Mouse (Mus musculus) MEL (cell line): ENCODE measurements around the gene Ccnd1. TPM values are rescaled to one million over a fixed set of nuclear protein-coding genes. Genes with fewer than 3 reads are reported as not detected.

Source experiments
- DNase-seq: peaks from one replicate; pipeline ENCODE4 v3.0.0; 2011; ENCODE audit warnings: low read depth, low spot score
- H3K27ac ChIP-seq: 2 replicates; pipeline ENCODE4 v1.5.1; 2012; ENCODE audit warnings: low read depth, mild to moderate bottlenecking, control low read depth, low read length, moderate library complexity; ENCODE audit not compliant: control insufficient read depth
- H3K27me3 ChIP-seq, 2 experiments: fragments of 150-350 bp in 1 of 2; sonication (generic) in 1 of 2; 2 replicates each; pipeline ENCODE4 v1.6.1; 2012; ENCODE audit warnings: low read length in 2 of 2, mild to moderate bottlenecking in 2 of 2, improper control_type of control experiment in 1 of 2, moderate library complexity in 1 of 2; ENCODE audit not compliant: insufficient read depth in 2 of 2, control insufficient read depth in 1 of 2
- H3K36me3 ChIP-seq, 2 experiments: 2 replicates each; pipeline ENCODE4 v1.6.1; 2012 to 2014; ENCODE audit warnings: low read length in 2 of 2, improper control_type of control experiment in 1 of 2, inconsistent platforms in 1 of 2, mild to moderate bottlenecking in 1 of 2; ENCODE audit not compliant: insufficient read depth in 2 of 2, control insufficient read depth in 1 of 2
- H3K4me1 ChIP-seq, 2 experiments: fragments of 150-350 bp in 1 of 2; sonication (generic) in 1 of 2; 2 replicates each; pipeline ENCODE4 v1.6.1; 2012; ENCODE audit warnings: low read length in 2 of 2, improper control_type of control experiment in 1 of 2, mild to moderate bottlenecking in 1 of 2; ENCODE audit not compliant: insufficient read depth in 2 of 2, control insufficient read depth in 1 of 2
- H3K4me3 ChIP-seq, 2 experiments: fragments of 150-350 bp in 1 of 2; sonication (generic) in 1 of 2; 2 replicates each; pipeline ENCODE4 v1.5.1; 2012; ENCODE audit warnings: low read depth in 2 of 2, low read length in 2 of 2, mild to moderate bottlenecking in 2 of 2, moderate library complexity in 2 of 2, control low read depth in 1 of 2, improper control_type of control experiment in 1 of 2; ENCODE audit not compliant: control insufficient read depth in 1 of 2, insufficient read depth in 1 of 2
- H3K79me2 ChIP-seq: 2 replicates; pipeline ENCODE4 v1.6.1; 2012; ENCODE audit warnings: mild to moderate bottlenecking, low read length, moderate library complexity; ENCODE audit not compliant: control insufficient read depth, poor library complexity, insufficient read depth
- H3K9ac ChIP-seq: 2 replicates; pipeline ENCODE4 v1.6.1; 2012; ENCODE audit warnings: low read depth, mild to moderate bottlenecking, control low read depth, low read length, moderate library complexity; ENCODE audit not compliant: control insufficient read depth, poor library complexity, severe bottlenecking
- H3K9me3 ChIP-seq: fragments of 150-350 bp; sonication (generic); replicated peaks from 2 replicates; pipeline ENCODE4 v1.6.1; 2012; ENCODE audit warnings: mild to moderate bottlenecking, low read length, improper control_type of control experiment, moderate library complexity; ENCODE audit not compliant: insufficient read depth
- EP300 ChIP-seq, 2 experiments: IDR thresholded peaks; 2 replicates each; pipeline ENCODE4 v1.6.1; 2011; ENCODE audit warnings: improper control_type of control experiment in 2 of 2, low read length in 2 of 2, low read depth in 1 of 2, mild to moderate bottlenecking in 1 of 2
- GATA1 ChIP-seq: IDR thresholded peaks from 2 replicates; pipeline ENCODE4 v1.6.1; 2011; ENCODE audit warnings: low read depth, low read length, improper control_type of control experiment
- HCFC1 ChIP-seq: IDR thresholded peaks from 2 replicates; pipeline ENCODE4 v1.6.1; 2012; ENCODE audit warnings: low read depth, mild to moderate bottlenecking, inconsistent platforms, low read length, improper control_type of control experiment, moderate library complexity
- JUND ChIP-seq: IDR thresholded peaks from 2 replicates; pipeline ENCODE4 v1.6.1; 2011; ENCODE audit warnings: low read depth, mild to moderate bottlenecking, improper control_type of control experiment, low read length
- MAFK ChIP-seq: IDR thresholded peaks from 2 replicates; pipeline ENCODE4 v1.6.1; 2011; ENCODE audit warnings: low read depth, mild to moderate bottlenecking, low read length, improper control_type of control experiment, borderline replicate concordance
- MAX ChIP-seq: IDR thresholded peaks from 2 replicates; pipeline ENCODE4 v1.6.1; 2011; ENCODE audit warnings: low read length, improper control_type of control experiment
- MXI1 ChIP-seq: IDR thresholded peaks from 2 replicates; pipeline ENCODE4 v1.6.1; 2011; ENCODE audit warnings: mild to moderate bottlenecking, low read depth, low read length, improper control_type of control experiment
- MYC ChIP-seq: IDR thresholded peaks from 2 replicates; pipeline ENCODE4 v1.6.1; 2011; ENCODE audit warnings: low read depth, mild to moderate bottlenecking, low read length, improper control_type of control experiment, moderate library complexity
- NELFE ChIP-seq: IDR thresholded peaks from 2 replicates; pipeline ENCODE4 v1.6.1; 2011; ENCODE audit warnings: low read depth, low read length, improper control_type of control experiment
- NRF1 ChIP-seq: IDR thresholded peaks from 2 replicates; pipeline ENCODE4 v1.6.1; 2014; ENCODE audit warnings: low read depth, mild to moderate bottlenecking, inconsistent platforms, low read length, improper control_type of control experiment, moderate library complexity; ENCODE audit not compliant: poor library complexity, insufficient read depth, severe bottlenecking
- POLR2A ChIP-seq, 2 experiments: IDR thresholded peaks; 2 replicates each; pipeline ENCODE4 v1.6.1; 2011 to 2012; ENCODE audit warnings: low read length in 2 of 2, mild to moderate bottlenecking in 2 of 2, control low read depth in 1 of 2, improper control_type of control experiment in 1 of 2, low read depth in 1 of 2, moderate library complexity in 1 of 2; ENCODE audit not compliant: control insufficient read depth in 1 of 2, insufficient read depth in 1 of 2, poor library complexity in 1 of 2
- POLR2AphosphoS2 ChIP-seq: IDR thresholded peaks from 2 replicates; pipeline ENCODE4 v1.6.1; 2011; ENCODE audit warnings: low read length, improper control_type of control experiment
- RAD21 ChIP-seq: IDR thresholded peaks from 2 replicates; pipeline ENCODE4 v1.6.1; 2011; ENCODE audit warnings: mild to moderate bottlenecking, low read depth, low read length, improper control_type of control experiment
- SIN3A ChIP-seq: IDR thresholded peaks from 2 replicates; pipeline ENCODE4 v1.6.1; 2012; ENCODE audit warnings: low read length, improper control_type of control experiment, inconsistent platforms
- SMC3 ChIP-seq: IDR thresholded peaks from 2 replicates; pipeline ENCODE4 v1.6.1; 2011; ENCODE audit warnings: low read depth, low read length, improper control_type of control experiment
- TAL1 ChIP-seq: IDR thresholded peaks from 2 replicates; pipeline ENCODE4 v1.6.1; 2012; ENCODE audit warnings: mild to moderate bottlenecking, inconsistent platforms, low read length, moderate library complexity, mixed read lengths
- UBTF ChIP-seq: IDR thresholded peaks from 2 replicates; pipeline ENCODE4 v1.6.1; 2012; ENCODE audit warnings: low read depth, mild to moderate bottlenecking, inconsistent platforms, low read length, improper control_type of control experiment, moderate library complexity, borderline replicate concordance; ENCODE audit not compliant: insufficient read depth
- ZC3H11A ChIP-seq: IDR thresholded peaks from 2 replicates; pipeline ENCODE4 v1.6.1; 2012; ENCODE audit warnings: low read depth, mild to moderate bottlenecking, inconsistent platforms, low read length, improper control_type of control experiment
- ZKSCAN1 ChIP-seq: IDR thresholded peaks from 2 replicates; pipeline ENCODE4 v1.6.1; 2012; ENCODE audit warnings: low read depth, mild to moderate bottlenecking, inconsistent platforms, low read length, improper control_type of control experiment, moderate library complexity
- polyA plus RNA-seq, 2 experiments: library from polyadenylated mRNA; stranded (reverse) in 1 of 2; unstranded in 1 of 2; fragments of >175 nt in 1 of 2; fragments of >200 nt in 1 of 2; gene quantifications; 2 replicates each; pipeline versions ENCODE4 v1.2.1 to v1.2.4; 2012; ENCODE audit warnings: low replicate concordance in 2 of 2, low read depth in 1 of 2; ENCODE audit not compliant: insufficient read length in 2 of 2, insufficient read depth in 1 of 2, missing spikeins in 1 of 2
- total RNA-seq: library from RNA; depleted of rRNA; stranded (reverse); fragments of 300-350 nt; gene quantifications from 2 replicates; pipeline ENCODE4 v1.2.3, GENCODE M21; 2012

Gene Ccnd1
- total and polyA plus RNA-seq, 3 experiments = 0.08 to 0.38 TPM; not detected in 1

GRCm38 (mm10) chr7:144929931-144930330, 9.8 kb downstream of the Ccnd1 start:
- no peak overlapping the region for H3K9ac ChIP-seq
- H3K79me2 ChIP-seq = no peaks in the 10 kb centered on the region
- H3K9me3 ChIP-seq = no peaks in the 10 kb centered on the region
- DNase-seq = no peak
- H3K4me3 ChIP-seq = no peak overlapping the region
- no peaks in the 10 kb centered on the region for H3K4me1 ChIP-seq
- no peaks in the 10 kb centered on the region for H3K36me3 ChIP-seq
- H3K27ac ChIP-seq = no peak overlapping the region
- TF ChIP-seq NELFE (no peak), NRF1 (no peak), POLR2A (IDR thresholded peaks at IDR 0.05; ENCODE audit: control insufficient read depth in 1 of 2, insufficient read depth in 1 of 2, low read depth in 1 of 2, low read length in 2 of 2, poor library complexity in 1 of 2) (no peak), ZC3H11A (no peak), UBTF (no peak)
- H3K27me3 ChIP-seq = no peaks in the 10 kb centered on the region

GRCm38 (mm10) chr7:144929506-144929905, 10.2 kb downstream of the Ccnd1 start:
- H3K9ac ChIP-seq = no peak overlapping the region
- DNase-seq = no peak
- H3K27ac ChIP-seq = no peak overlapping the region
- H3K4me3 ChIP-seq = no peak overlapping the region
- H3K9me3 ChIP-seq = no peaks in the 10 kb centered on the region
- no peaks in the 10 kb centered on the region for H3K27me3 ChIP-seq
- H3K79me2 ChIP-seq = no peaks in the 10 kb centered on the region
- no peaks in the 10 kb centered on the region for H3K36me3 ChIP-seq
- TF ChIP-seq JUND (no peak), NRF1 (no peak), MAFK (no peak), SIN3A (no peak), MXI1 (no peak), GATA1 (no peak), SMC3 (no peak), TAL1 (no peak), RAD21 (no peak), HCFC1 (no peak), ZC3H11A (no peak), POLR2AphosphoS2 (no peak), ZKSCAN1 (no peak), MAX (no peak), MYC (no peak), EP300 (IDR thresholded peaks at IDR 0.05; ENCODE audit: low read depth in 1 of 2, low read length in 2 of 2) (no peak)
- H3K4me1 ChIP-seq = no peaks in the 10 kb centered on the region
